Mouse (Mus musculus): ENCODE measurements around the gene Havcr2.
"Not testable (repeated sequence)": the region's sequence is repeated elsewhere in the genome, so short reads cannot be mapped to it uniquely, and the experiment has no call there.

Gene Havcr2

GRCm38 (mm10) chr11:46454453-46455045, at the start of gene Havcr2:
Havcr2 (plus strand) TSS chr11:46454935.
- CTCF ChIA-PET, result no interaction called here

- CTCF ChIA-PET, result no interaction called here
Measured at GRCm38 (mm10) chr11:46404986-46405385, 49.7 kb upstream of the Havcr2 start.

GRCm38 (mm10) chr11:46406721-46407120, 48.0 kb upstream of the Havcr2 start:
- CTCF ChIA-PET, result no interaction called here

GRCm38 (mm10) chr11:46410018-46410563, 44.6 kb upstream of the Havcr2 start:
- CTCF ChIA-PET, result interaction anchor here (0.7 kb wide), 1 partner anchor 114 kb away, joined by 8 read pairs; the partner anchor contains the start of gene Gm12169

GRCm38 (mm10) chr11:46418438-46418837, 36.3 kb upstream of the Havcr2 start:
- CTCF ChIA-PET, result interaction anchor here (0.8 kb wide), 1 partner anchor 31 kb away, joined by 3 read pairs; no protein-coding TSS in a partner anchor

- CTCF ChIA-PET, result interaction anchor here (0.8 kb wide), 1 partner anchor 31 kb away, joined by 3 read pairs; no protein-coding TSS in a partner anchor
Measured at GRCm38 (mm10) chr11:46418860-46419259, 35.9 kb upstream of the Havcr2 start.

- CTCF ChIA-PET, result no interaction called here
Measured at GRCm38 (mm10) chr11:46421086-46421888, 33.4 kb upstream of the Havcr2 start.

GRCm38 (mm10) chr11:46428131-46428530, 26.6 kb upstream of the Havcr2 start:
- CTCF ChIA-PET, result not testable (repeated sequence)

GRCm38 (mm10) chr11:46430123-46430522, 24.6 kb upstream of the Havcr2 start:
- CTCF ChIA-PET, result no interaction called here

- CTCF ChIA-PET, result interaction anchor here (0.7 to 1.0 kb wide), 2 partner anchors 156 to 161 kb away, joined by 3 to 8 read pairs; no protein-coding TSS in a partner anchor
Measured at GRCm38 (mm10) chr11:46431129-46431528, 23.6 kb upstream of the Havcr2 start.

GRCm38 (mm10) chr11:46435363-46435762, 19.4 kb upstream of the Havcr2 start:
- CTCF ChIA-PET, result no interaction called here

GRCm38 (mm10) chr11:46436760-46437458, 17.8 kb upstream of the Havcr2 start, which contains the start of gene Med7:
Med7 (plus strand) TSS chr11:46436925.
- CTCF ChIA-PET, result no interaction called here

GRCm38 (mm10) chr11:46437459-46438000, 17.2 kb upstream of the Havcr2 start:
- CTCF ChIA-PET, result no interaction called here

- CTCF ChIA-PET, result no interaction called here
Measured at GRCm38 (mm10) chr11:46439005-46439543, 15.7 kb upstream of the Havcr2 start.

GRCm38 (mm10) chr11:46441774-46442173, 13.0 kb upstream of the Havcr2 start:
- CTCF ChIA-PET, result interaction anchor here (0.5 kb wide), 1 partner anchor 165 kb away, joined by 3 read pairs; no protein-coding TSS in a partner anchor

GRCm38 (mm10) chr11:46443152-46443551, 11.6 kb upstream of the Havcr2 start:
- CTCF ChIA-PET, result interaction anchor here (0.6 kb wide), 1 partner anchor 25 kb away, joined by 7 read pairs; no protein-coding TSS in a partner anchor

GRCm38 (mm10) chr11:46443979-46444378, 10.8 kb upstream of the Havcr2 start:
- CTCF ChIA-PET, result interaction anchor here (0.6 kb wide), 1 partner anchor 25 kb away, joined by 7 read pairs; no protein-coding TSS in a partner anchor

GRCm38 (mm10) chr11:46446150-46446549, 8.6 kb upstream of the Havcr2 start:
- CTCF ChIA-PET, result no interaction called here

GRCm38 (mm10) chr11:46447644-46448484, 6.9 kb upstream of the Havcr2 start:
- CTCF ChIA-PET, result interaction anchor here (0.6 kb wide), 1 partner anchor 525 kb away, joined by 4 read pairs; no protein-coding TSS in a partner anchor

- CTCF ChIA-PET, result no interaction called here
Measured at GRCm38 (mm10) chr11:46449461-46450080, 5.2 kb upstream of the Havcr2 start.
